Mouse (Mus musculus): ENCODE data around the gene Pparg.
A peak's percentile ranks its signal among the peaks of the same experiment; 100 is the strongest.

The Pparg gene

GRCm38 (mm10) chr6:115511447-115511846, 150.7 kb downstream of the Pparg start:
- no peak for DNase-seq

GRCm38 (mm10) chr6:115513207-115513606, 152.5 kb downstream of the Pparg start:
- DNase-seq = no peak

GRCm38 (mm10) chr6:115517904-115518303, 157.2 kb downstream of the Pparg start:
- peak; percentile 76 for DNase-seq

GRCm38 (mm10) chr6:115518352-115518751, 157.6 kb downstream of the Pparg start:
- no peak for DNase-seq

GRCm38 (mm10) chr6:115519275-115519699, 158.5 kb downstream of the Pparg start:
- DNase-seq = no peak

- no peak for DNase-seq
Measured at GRCm38 (mm10) chr6:115521923-115522322, 161.2 kb downstream of the Pparg start.

- DNase-seq = no peak
Measured at GRCm38 (mm10) chr6:115522691-115523146, 162.0 kb downstream of the Pparg start.

GRCm38 (mm10) chr6:115523201-115523600, 162.4 kb downstream of the Pparg start:
- DNase-seq = peak; percentile 67

GRCm38 (mm10) chr6:115524449-115524990, 163.8 kb downstream of the Pparg start:
- no peak for DNase-seq

GRCm38 (mm10) chr6:115527418-115527817, 166.7 kb downstream of the Pparg start:
- DNase-seq = no peak

GRCm38 (mm10) chr6:115528372-115528771, 167.6 kb downstream of the Pparg start:
- no peak for DNase-seq

- no peak for DNase-seq
Measured at GRCm38 (mm10) chr6:115534617-115535016, 173.9 kb downstream of the Pparg start.

GRCm38 (mm10) chr6:115536169-115536568, 175.4 kb downstream of the Pparg start:
- DNase-seq = no peak

- peak; percentile 67 for DNase-seq
Measured at GRCm38 (mm10) chr6:115538645-115539429, 178.1 kb downstream of the Pparg start.

Measured in layer of hippocampus, adult 9-11 months (tissue).